Mouse (Mus musculus): ENCODE results near the gene Mafk. TPM values are rescaled to one million over a fixed set of nuclear protein-coding genes. Genes with fewer than 3 reads are reported as not detected.
A peak's percentile ranks its signal among the peaks of the same experiment; 100 is the strongest.

Gene Mafk
- polyA plus RNA-seq, 1 experiment = 43.9 TPM

DNA sequence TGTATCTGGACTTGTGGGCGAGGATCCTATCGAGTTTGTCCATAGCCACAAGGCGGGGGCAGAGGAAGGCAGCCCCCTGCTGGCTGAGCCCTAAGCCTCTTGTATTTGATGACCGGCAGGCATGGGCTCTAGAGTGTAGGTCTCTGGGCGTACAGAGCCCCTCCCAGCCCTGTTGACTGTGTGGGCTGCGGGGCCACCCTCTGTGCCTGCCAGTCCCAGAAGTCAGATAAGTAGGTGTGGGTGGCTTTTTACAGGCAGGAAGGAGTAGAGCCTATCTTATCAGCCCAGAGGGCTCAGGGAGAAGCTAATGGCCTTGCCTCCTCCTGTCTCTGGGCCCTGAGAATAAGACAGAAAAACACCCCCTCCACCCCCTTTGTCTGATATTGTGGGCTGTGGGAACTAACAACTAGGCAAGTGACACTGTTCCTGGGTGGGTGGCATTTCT, 12.8 kb downstream of the Mafk start:
- Histone ChIP-seq H3K4me3 (ENCODE audit: control insufficient read depth, insufficient read depth, low read length) (no peak overlapping the region), H3K27ac (ENCODE audit: control insufficient read depth, insufficient read depth, low read length) (no peak overlapping the region)

GRCm38 (mm10) chr5:139804573-139805111, 13.3 kb downstream of the Mafk start:
- Histone ChIP-seq H3K36me3 (ENCODE audit: control insufficient read depth, insufficient read depth, low read length) (peaks cover 14% of the 10 kb centered on the region), H3K27ac (ENCODE audit: control insufficient read depth, insufficient read depth, low read length) (no peak overlapping the region), H3K4me1 (replicated peaks; ENCODE audit: control insufficient read depth, insufficient read depth, low read length) (0 out of 2 replicates have a peak, but pooled peaks cover 4% of the 10 kb centered on the region), H3K4me3 (ENCODE audit: control insufficient read depth, insufficient read depth, low read length) (no peak overlapping the region), H3K27me3 (ENCODE audit: control insufficient read depth, insufficient read depth, low read length) (no peaks in the 10 kb centered on the region)
- WGBS = 93% methylated on average over 11 of the region's 11 CpGs
- TF ChIP-seq POLR2A (IDR thresholded peaks at IDR 0.05; ENCODE audit: control insufficient read depth, extremely low read depth, insufficient read depth, low read length, poor library complexity) (no peak), CTCF (IDR thresholded peaks at IDR 0.05; ENCODE audit: borderline replicate concordance, control insufficient read depth, extremely low read depth, insufficient read depth, low read length, poor library complexity) (no peak)
- no peak for DNase-seq

More for the DNA sequence above, 12.8 kb downstream of the Mafk start:
- Histone ChIP-seq H3K4me1 (replicated peaks; ENCODE audit: control insufficient read depth, insufficient read depth, low read length) (0 out of 2 replicates have a peak, but pooled peaks cover 4% of the 10 kb centered on the region), H3K36me3 (ENCODE audit: control insufficient read depth, insufficient read depth, low read length) (peaks cover 18% of the 10 kb centered on the region), H3K27me3 (ENCODE audit: control insufficient read depth, insufficient read depth, low read length) (no peaks in the 10 kb centered on the region)
- no peak for TF ChIP-seq POLR2A (IDR thresholded peaks at IDR 0.05; ENCODE audit: control insufficient read depth, extremely low read depth, insufficient read depth, low read length, poor library complexity)
- peak; percentile 51; the same call in 1 of the 2 replicates for TF ChIP-seq CTCF (IDR thresholded peaks at IDR 0.05; ENCODE audit: borderline replicate concordance, control insufficient read depth, extremely low read depth, insufficient read depth, low read length, poor library complexity)
- DNase-seq = no peak
- 28% methylated on average over 6 of the region's 6 CpGs for WGBS

DNA sequence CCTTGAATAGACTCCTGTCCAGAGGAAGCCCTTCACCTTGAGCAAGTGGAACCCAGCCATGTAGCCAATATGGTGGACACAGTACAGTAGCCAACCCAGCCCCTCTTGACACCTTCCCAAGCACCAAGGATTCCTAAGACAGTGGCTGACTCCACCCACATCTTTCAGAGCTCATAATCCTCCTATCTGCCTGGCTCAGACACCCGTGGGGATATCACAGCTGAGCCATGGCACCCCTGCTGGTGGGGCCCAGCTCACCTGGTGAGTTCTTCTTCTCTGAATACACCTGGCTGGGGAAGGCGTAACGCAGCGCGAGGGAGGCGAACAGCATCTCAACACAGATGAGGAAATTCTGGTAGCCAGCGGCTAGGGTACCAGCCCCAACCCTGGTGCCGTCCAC, 14.6 kb downstream of the Mafk start:
- no peak for DNase-seq
- WGBS = 98% methylated on average over 8 of the region's 8 CpGs
- TF ChIP-seq POLR2A (IDR thresholded peaks at IDR 0.05; ENCODE audit: control insufficient read depth, extremely low read depth, insufficient read depth, low read length, poor library complexity) (no peak), CTCF (IDR thresholded peaks at IDR 0.05; ENCODE audit: borderline replicate concordance, control insufficient read depth, extremely low read depth, insufficient read depth, low read length, poor library complexity) (no peak)

DNA sequence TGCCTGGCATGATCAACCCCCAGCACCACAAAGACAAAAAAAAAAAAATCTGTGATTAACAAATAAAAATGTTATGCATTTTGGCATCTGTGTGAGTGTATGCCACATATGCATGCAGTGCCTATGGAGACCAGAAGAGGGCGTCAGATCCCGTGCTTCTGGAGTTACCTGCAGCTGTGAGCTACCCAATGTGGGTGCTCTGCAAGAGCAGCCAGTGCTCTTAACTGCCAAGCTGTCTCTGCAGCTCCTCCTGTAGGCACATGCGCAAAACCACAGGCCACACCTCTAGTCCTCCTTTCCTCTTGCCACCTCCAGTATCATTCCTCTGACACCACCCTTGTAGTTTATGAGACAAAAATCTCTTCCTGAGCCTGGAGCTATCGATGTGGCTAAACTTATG, 18.1 kb downstream of the Mafk start:
- Histone ChIP-seq H3K36me3 (ENCODE audit: control insufficient read depth, insufficient read depth, low read length) (no peaks in the 10 kb centered on the region), H3K27ac (ENCODE audit: control insufficient read depth, insufficient read depth, low read length) (no peak overlapping the region), H3K4me1 (replicated peaks; ENCODE audit: control insufficient read depth, insufficient read depth, low read length) (no peaks in the 10 kb centered on the region), H3K27me3 (ENCODE audit: control insufficient read depth, insufficient read depth, low read length) (no peaks in the 10 kb centered on the region), H3K4me3 (ENCODE audit: control insufficient read depth, insufficient read depth, low read length) (no peak overlapping the region)
- TF ChIP-seq CTCF (IDR thresholded peaks at IDR 0.05; ENCODE audit: borderline replicate concordance, control insufficient read depth, extremely low read depth, insufficient read depth, low read length, poor library complexity) (no peak), POLR2A (IDR thresholded peaks at IDR 0.05; ENCODE audit: control insufficient read depth, extremely low read depth, insufficient read depth, low read length, poor library complexity) (no peak)
- WGBS = 57% methylated on average over 4 of the region's 4 CpGs
- DNase-seq = no peak

More for the DNA sequence above, 14.6 kb downstream of the Mafk start:
- no peaks in the 10 kb centered on the region for H3K27me3 ChIP-seq (ENCODE audit: control insufficient read depth, insufficient read depth, low read length)
- 0 out of 2 replicates have a peak, but pooled peaks cover 4% of the 10 kb centered on the region for H3K4me1 ChIP-seq (replicated peaks; ENCODE audit: control insufficient read depth, insufficient read depth, low read length)
- H3K4me3 ChIP-seq (ENCODE audit: control insufficient read depth, insufficient read depth, low read length) = no peak overlapping the region
- no peak overlapping the region for H3K27ac ChIP-seq (ENCODE audit: control insufficient read depth, insufficient read depth, low read length)
- peaks cover under 1% of the 10 kb centered on the region for H3K36me3 ChIP-seq (ENCODE audit: control insufficient read depth, insufficient read depth, low read length)

DNA sequence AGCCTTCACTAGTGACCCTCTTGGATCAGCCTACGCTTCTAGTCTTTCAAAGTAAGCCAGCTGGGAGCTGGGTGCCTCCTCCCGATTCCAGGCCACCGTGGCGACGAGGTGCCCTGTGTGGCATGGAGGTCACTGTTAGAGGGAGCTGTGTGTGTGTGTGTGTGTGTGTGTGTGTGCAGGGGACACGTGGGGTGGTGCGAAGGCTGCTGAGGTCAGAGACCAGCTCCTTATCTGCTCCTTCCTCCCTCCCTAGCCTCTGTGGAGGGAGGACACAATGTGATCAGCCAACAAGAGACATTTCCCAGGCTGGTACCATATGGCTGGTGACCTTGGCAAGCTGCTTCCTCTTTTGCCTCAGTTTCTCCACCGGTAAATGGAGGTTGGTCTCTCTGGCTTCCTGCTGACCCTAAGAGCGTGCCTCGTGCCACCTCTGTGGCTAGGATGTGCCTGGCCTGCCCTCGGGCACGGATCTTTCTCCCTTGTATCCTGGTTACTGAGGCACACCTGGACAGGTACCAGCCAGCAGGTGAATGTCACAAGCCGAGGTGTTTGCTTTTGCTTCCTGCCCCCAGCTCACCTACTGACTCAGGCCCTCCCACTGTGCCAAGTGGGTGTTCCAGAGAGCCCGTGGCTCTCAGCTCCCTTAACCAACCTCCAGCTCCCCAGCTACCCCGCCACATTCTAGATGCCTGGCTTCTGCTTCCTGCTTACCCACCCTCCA, 20.5 kb downstream of the Mafk start:
- H3K36me3 ChIP-seq (ENCODE audit: control insufficient read depth, insufficient read depth, low read length) = no peaks in the 10 kb centered on the region
- no peak overlapping the region for H3K4me3 ChIP-seq (ENCODE audit: control insufficient read depth, insufficient read depth, low read length)
- no peak overlapping the region for H3K27ac ChIP-seq (ENCODE audit: control insufficient read depth, insufficient read depth, low read length)
- 80% methylated on average over 15 of the region's 15 CpGs for WGBS
- H3K4me1 ChIP-seq (replicated peaks; ENCODE audit: control insufficient read depth, insufficient read depth, low read length) = no peaks in the 10 kb centered on the region
- TF ChIP-seq CTCF (IDR thresholded peaks at IDR 0.05; ENCODE audit: borderline replicate concordance, control insufficient read depth, extremely low read depth, insufficient read depth, low read length, poor library complexity) = no peak
- TF ChIP-seq POLR2A (IDR thresholded peaks at IDR 0.05; ENCODE audit: control insufficient read depth, extremely low read depth, insufficient read depth, low read length, poor library complexity) = no peak
- no peak for DNase-seq
- no peaks in the 10 kb centered on the region for H3K27me3 ChIP-seq (ENCODE audit: control insufficient read depth, insufficient read depth, low read length)

- no peaks in the 10 kb centered on the region for H3K4me1 ChIP-seq (replicated peaks; ENCODE audit: control insufficient read depth, insufficient read depth, low read length)
- H3K27ac ChIP-seq (ENCODE audit: control insufficient read depth, insufficient read depth, low read length) = no peak overlapping the region
- no peaks in the 10 kb centered on the region for H3K36me3 ChIP-seq (ENCODE audit: control insufficient read depth, insufficient read depth, low read length)
- H3K27me3 ChIP-seq (ENCODE audit: control insufficient read depth, insufficient read depth, low read length) = no peaks in the 10 kb centered on the region
- no peak overlapping the region for H3K4me3 ChIP-seq (ENCODE audit: control insufficient read depth, insufficient read depth, low read length)
- WGBS = 86% methylated on average over 20 of the region's 20 CpGs
- DNase-seq = no peak
- TF ChIP-seq CTCF (IDR thresholded peaks at IDR 0.05; ENCODE audit: borderline replicate concordance, control insufficient read depth, extremely low read depth, insufficient read depth, low read length, poor library complexity) (no peak), POLR2A (IDR thresholded peaks at IDR 0.05; ENCODE audit: control insufficient read depth, extremely low read depth, insufficient read depth, low read length, poor library complexity) (no peak)
Observed at GRCm38 (mm10) chr5:139812398-139813125, 21.2 kb downstream of the Mafk start.

Measured in thymus, adult 2 months (tissue).